11 mouse cellular contexts compared by ENCODE assay signal in the genomic region with DNA sequence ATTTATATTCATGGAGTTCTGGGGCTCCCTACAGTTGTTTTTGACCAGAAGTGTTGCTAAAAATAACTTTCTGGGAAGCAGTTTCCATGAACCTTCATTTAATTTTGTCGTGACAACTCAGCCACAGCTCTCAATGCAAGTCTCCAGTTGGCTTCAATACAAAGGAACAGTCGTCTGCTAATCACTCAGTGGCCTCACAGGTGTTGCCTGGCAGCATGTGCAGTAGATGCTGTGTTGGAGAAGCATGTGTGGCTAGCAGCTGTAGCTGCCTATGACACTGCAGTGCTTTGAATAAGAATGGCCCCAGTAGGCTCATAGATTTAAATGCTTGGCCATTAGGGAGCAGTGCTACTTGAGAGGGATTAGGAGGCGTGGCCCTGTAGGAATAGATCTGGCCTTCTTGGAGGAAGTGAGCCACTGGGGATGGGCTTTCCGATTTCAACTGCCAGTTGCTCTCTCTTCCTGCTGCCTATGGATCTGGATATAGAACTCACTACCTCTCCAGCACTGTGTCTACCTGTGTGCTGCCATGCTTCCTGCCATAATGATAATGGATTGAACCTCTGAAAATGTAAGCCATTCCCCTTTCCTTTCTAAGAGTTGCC.
DNase-seq lines count a peak whose midpoint lies in the region; ATAC-seq and TF ChIP-seq lines count a peak whose summit lies in the region.
"Had no signal": no experiment of that assay in that cellular context is flagged by ENCODE, and none has a peak within 500 bp of the region (broad histone marks: within the 10 kb centered on the region; RNA-seq: fewer than 3 reads in every experiment).

No protein-coding gene starts in this region.

- H3K4me2 ChIP-seq in heart, postnatal 0 days (ENCODE audit: low read depth, low read length): no peak overlapping the region

- H3K4me1 ChIP-seq in embryonic facial prominence, embryonic 10.5 days: peaks cover 22% of the 10 kb centered on the region
- H3K4me1 ChIP-seq in heart, postnatal 0 days (ENCODE audit: control insufficient read depth, insufficient read depth): peaks cover 35% of the 10 kb centered on the region

- H3K9ac ChIP-seq in heart, postnatal 0 days (replicated peaks; ENCODE audit: low read depth, low read length): no peak overlapping the region

- TF ChIP-seq EP300 in heart, postnatal 0 days (IDR thresholded peaks at IDR 0.05; ENCODE audit: low read depth): no peak

- H3K4me3 ChIP-seq in embryonic facial prominence, embryonic 10.5 days: no peak overlapping the region
- H3K4me3 ChIP-seq in heart, postnatal 0 days (ENCODE audit: low read depth, low read length): no peak overlapping the region
- H3K4me3 ChIP-seq: gastrocnemius, adult 2 months had no signal

- peak; percentile 55 for ATAC-seq in heart, postnatal 0 days (ENCODE audit: insufficient read depth, low read depth)

- H3K36me3 ChIP-seq in embryonic facial prominence, embryonic 10.5 days (replicated peaks): no peaks in the 10 kb centered on the region
- H3K36me3 ChIP-seq in heart, postnatal 0 days (replicated peaks; ENCODE audit: control insufficient read depth, insufficient read depth, low read length): no peaks in the 10 kb centered on the region

- peak; percentile 80 for DNase-seq in heart, adult 11 months
- DNase-seq in heart, adult 9 months (ENCODE audit: low spot score in 2 of 2): no peak
- DNase-seq in left cerebral cortex, postnatal 4 days: peak; percentile 8
- no peak for DNase-seq in left cerebral cortex, adult 8-10 months (ENCODE audit: low spot score in 2 of 2)
- no peak for DNase-seq in embryonic facial prominence, embryonic 10.5 days (ENCODE audit: low spot score)
- peak; percentile 39 for DNase-seq in heart, postnatal 0 days (ENCODE audit: low spot score)
- no peak for DNase-seq in retina, postnatal 1 day
- no peak for DNase-seq in spleen, postnatal 14 days (ENCODE audit: low spot score in 2 of 2)
- DNase-seq: kidney, postnatal 14 days; lung, adult 2 months had no signal

- 76% methylated on average over 4 of the region's 4 CpGs for WGBS in embryonic facial prominence, embryonic 10.5 days
- 49% methylated on average over 4 of the region's 4 CpGs for WGBS in heart, postnatal 0 days

- peak overlapping the region; percentile 67 for H3K27ac ChIP-seq in embryonic facial prominence, embryonic 10.5 days (replicated peaks)
- peak overlapping the region; percentile 58 for H3K27ac ChIP-seq in heart, postnatal 0 days (ENCODE audit: low read depth)
- H3K27ac ChIP-seq: gastrocnemius, adult 2 months had no signal

- intact Hi-C loops in left cerebral cortex, postnatal 4 days (cut with DNase I): no loop called here

- no peak for TF ChIP-seq CTCF in heart, postnatal 0 days (IDR thresholded peaks at IDR 0.05; ENCODE audit: low read depth)

- H3K9me3 ChIP-seq in embryonic facial prominence, embryonic 10.5 days: no peaks in the 10 kb centered on the region
- no peaks in the 10 kb centered on the region for H3K9me3 ChIP-seq in heart, postnatal 0 days (replicated peaks; ENCODE audit: control insufficient read depth, low read length)

- H3K27me3 ChIP-seq in embryonic facial prominence, embryonic 10.5 days (replicated peaks; ENCODE audit: low read depth, poor library complexity, severe bottlenecking): no peaks in the 10 kb centered on the region
- no peaks in the 10 kb centered on the region for H3K27me3 ChIP-seq in heart, postnatal 0 days (ENCODE audit: control insufficient read depth, insufficient read depth, low read length)

Comparison
In these comparisons a context has a peak if more than half of its experiments do, and no peak if none do; other contexts are left out.
1. DNase-seq: peak in heart, adult 11 months (single experiment), left cerebral cortex, postnatal 4 days (single experiment) and heart, postnatal 0 days (single experiment); none in heart, adult 9 months (0 of 2), left cerebral cortex, adult 8-10 months (0 of 2), embryonic facial prominence, embryonic 10.5 days (single experiment), retina, postnatal 1 day (single experiment) and spleen, postnatal 14 days (0 of 2).